Mouse (Mus musculus): ENCODE data around the gene Lhfp.

DNA sequence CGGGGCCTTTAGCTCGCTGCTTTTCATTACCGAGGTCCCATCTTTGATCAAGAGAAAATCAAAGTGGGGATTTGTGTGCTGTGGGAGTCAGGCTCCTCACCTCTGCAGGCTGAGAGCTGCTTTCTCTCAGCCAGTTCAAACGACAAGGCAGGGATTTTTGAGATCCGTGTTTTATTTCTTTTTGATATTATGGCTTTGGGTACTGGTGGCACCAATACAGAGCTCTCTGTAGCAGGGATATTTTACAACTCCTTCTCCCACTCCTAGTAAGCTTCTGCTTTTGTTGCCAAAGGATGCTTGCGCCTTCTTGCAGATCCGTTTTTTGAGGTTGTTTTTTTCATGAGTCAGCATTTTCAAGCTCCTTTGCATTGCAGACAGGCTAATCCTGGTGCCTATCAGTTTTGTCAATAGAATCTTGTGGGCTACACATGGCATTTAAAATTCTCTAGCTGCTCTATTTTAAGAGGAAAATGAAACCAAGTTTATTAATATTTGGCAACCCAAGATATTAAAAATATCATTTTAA, 172.5 kb downstream of the Lhfp start:
- TF ChIP-seq CTCF (IDR thresholded peaks at IDR 0.05; ENCODE audit: low read depth) (no peak), EP300 (optimal IDR thresholded peaks at IDR 0.05) (no peak)
